Mouse (Mus musculus) forebrain, embryonic 14.5 days (tissue): Measurements from ENCODE around the gene Lactbl1. TPM values are rescaled to one million over a fixed set of nuclear protein-coding genes. Genes with fewer than 3 reads are reported as not detected.

Experiments used
- ATAC-seq: fragments of 200-750 bp; cut with Nextera tagmentation; 2 replicates; pipeline ENCODE4 v1.8.0; 2017; ENCODE audit warnings: mild to moderate bottlenecking, moderate library complexity
- DNase-seq: peaks from one replicate; pipeline ENCODE4 v3.0.0-alpha.2; 2015; ENCODE audit warnings: low spot score
- H3K27ac ChIP-seq: fragments of 300-500 bp; sonication (generic); 2 replicates; pipeline ENCODE4 v1.5.1; 2014; ENCODE audit warnings: low read depth, mild to moderate bottlenecking, control low read depth, low read length, moderate library complexity
- H3K27me3 ChIP-seq: fragments of 300-500 bp; sonication (generic); replicated peaks from 2 replicates; pipeline ENCODE4 v1.6.1; 2014; ENCODE audit warnings: low read length, control low read depth, mixed read lengths; ENCODE audit not compliant: control insufficient read depth, insufficient read depth
- H3K36me3 ChIP-seq: fragments of 300-500 bp; sonication (generic); 2 replicates; pipeline ENCODE4 v1.6.1; 2014; ENCODE audit warnings: low read length, control low read depth; ENCODE audit not compliant: control insufficient read depth, insufficient read depth
- H3K4me1 ChIP-seq: fragments of 300-500 bp; sonication (generic); 2 replicates; pipeline ENCODE4 v1.6.1; 2014; ENCODE audit warnings: antibody characterized with exemption, low read length, control low read depth; ENCODE audit not compliant: control insufficient read depth, insufficient read depth
- H3K4me2 ChIP-seq: fragments of 300-500 bp; sonication (generic); 2 replicates; pipeline ENCODE4 v1.6.1; 2014; ENCODE audit warnings: mild to moderate bottlenecking, control low read depth, low read length
- H3K4me3 ChIP-seq: fragments of 300-500 bp; sonication (generic); 2 replicates; pipeline ENCODE4 v1.5.1; 2014; ENCODE audit warnings: low read depth, low read length, control low read depth
- H3K9ac ChIP-seq: fragments of 300-500 bp; sonication (generic); 2 replicates; pipeline ENCODE4 v1.6.1; 2014; ENCODE audit warnings: mild to moderate bottlenecking, low read length, control low read depth, moderate library complexity
- H3K9me3 ChIP-seq: fragments of 300-500 bp; sonication (generic); replicated peaks from 2 replicates; pipeline ENCODE4 v1.6.1; 2016; ENCODE audit warnings: low read length, control low read depth, mixed read lengths; ENCODE audit not compliant: control insufficient read depth
- WGBS: fragments of 180-500 bp; shearing (Covaris S2); extraction: QIAGEN DNeasy Blood & Tissue Kit; methylation state at CpG from one replicate; pipeline ENCODE4 v1.1.7; 2014; 5-methylcytosine and 5-hydroxymethylcytosine counted together
- polyA plus RNA-seq: library from polyadenylated mRNA; unstranded; fragments of >200 nt; fragmentation: Nextera tagmentation; extraction: Ambion mirVana; gene quantifications from 2 replicates; pipeline ENCODE4 v1.2.1, GENCODE M21; 2014

Lactbl1 gene
- polyA plus RNA-seq, 1 experiment from 2014 or later = not detected

- ATAC-seq = no peak
- WGBS = 93% methylated on average over 3 of the region's 3 CpGs
- Histone ChIP-seq H3K27ac (no peak overlapping the region), H3K27me3 (no peaks in the 10 kb centered on the region), H3K4me3 (no peak overlapping the region), H3K4me1 (peaks cover 3% of the 10 kb centered on the region), H3K9ac (no peak overlapping the region), H3K36me3 (peaks cover 81% of the 10 kb centered on the region), H3K4me2 (no peak overlapping the region), H3K9me3 (no peaks in the 10 kb centered on the region)
- no peak for DNase-seq
Observed at GRCm38 (mm10) chr4:136657914-136658313, 35.5 kb downstream of the Lactbl1 start.

- ATAC-seq (0 out of 2 replicates have a peak, but pooled peaks have one; percentile 32), DNase-seq (peak; percentile 82)
- Histone ChIP-seq H3K9me3 (no peaks in the 10 kb centered on the region), H3K27me3 (no peaks in the 10 kb centered on the region), H3K36me3 (peaks cover 37% of the 10 kb centered on the region), H3K4me1 (no peaks in the 10 kb centered on the region), H3K27ac (peak overlapping the region; percentile 68; the same call in 1 of the 2 replicates), H3K4me2 (no peak overlapping the region), H3K4me3 (no peak overlapping the region), H3K9ac (no peak overlapping the region)
- WGBS = 59% methylated on average over 9 of the region's 9 CpGs
Observed at GRCm38 (mm10) chr4:136665068-136665467, 42.6 kb downstream of the Lactbl1 start.

- Histone ChIP-seq H3K9me3 (no peaks in the 10 kb centered on the region), H3K27ac (no peak overlapping the region), H3K9ac (no peak overlapping the region), H3K4me3 (no peak overlapping the region), H3K27me3 (no peaks in the 10 kb centered on the region), H3K36me3 (peaks cover 36% of the 10 kb centered on the region), H3K4me1 (no peaks in the 10 kb centered on the region), H3K4me2 (no peak overlapping the region)
- no peak for DNase-seq
- WGBS = 64% methylated on average over 4 of the region's 4 CpGs
- ATAC-seq = no peak
Observed at GRCm38 (mm10) chr4:136666002-136666401, 43.6 kb downstream of the Lactbl1 start.

GRCm38 (mm10) chr4:136667757-136668156 is 45.3 kb downstream of the Lactbl1 start:
- 68% methylated on average over 10 of the region's 10 CpGs for WGBS
- no peaks in the 10 kb centered on the region for H3K4me1 ChIP-seq
- H3K9me3 ChIP-seq = no peaks in the 10 kb centered on the region
- peaks cover 48% of the 10 kb centered on the region for H3K36me3 ChIP-seq
- H3K4me3 ChIP-seq = no peak overlapping the region
- DNase-seq (no peak), ATAC-seq (no peak)
- H3K27ac ChIP-seq = no peak overlapping the region
- no peaks in the 10 kb centered on the region for H3K27me3 ChIP-seq
- H3K9ac ChIP-seq = no peak overlapping the region
- no peak overlapping the region for H3K4me2 ChIP-seq

- no peak overlapping the region for H3K4me2 ChIP-seq
- 89% methylated on average over 19 of the region's 19 CpGs for WGBS
- no peak for ATAC-seq
Observed at GRCm38 (mm10) chr4:136672335-136673090, 50.1 kb downstream of the Lactbl1 start.

GRCm38 (mm10) chr4:136675439-136675838 is 53.0 kb downstream of the Lactbl1 start:
- ATAC-seq (no peak), DNase-seq (no peak)
- Histone ChIP-seq H3K27ac (no peak overlapping the region), H3K27me3 (no peaks in the 10 kb centered on the region), H3K9me3 (no peaks in the 10 kb centered on the region), H3K9ac (no peak overlapping the region), H3K4me3 (no peak overlapping the region), H3K4me2 (no peak overlapping the region), H3K36me3 (peaks cover 50% of the 10 kb centered on the region), H3K4me1 (no peaks in the 10 kb centered on the region)
- WGBS = 94% methylated on average over 9 of the region's 9 CpGs

More at GRCm38 (mm10) chr4:136672335-136673090, 50.1 kb downstream of the Lactbl1 start:
- H3K4me1 ChIP-seq = no peaks in the 10 kb centered on the region
- H3K4me3 ChIP-seq = no peak overlapping the region
- H3K27me3 ChIP-seq = no peaks in the 10 kb centered on the region
- H3K27ac ChIP-seq = no peak overlapping the region
- H3K9me3 ChIP-seq = no peaks in the 10 kb centered on the region
- DNase-seq = no peak
- H3K9ac ChIP-seq = no peak overlapping the region
- H3K36me3 ChIP-seq = peaks cover 59% of the 10 kb centered on the region

GRCm38 (mm10) chr4:136678480-136678879 is 56.1 kb downstream of the Lactbl1 start:
- Histone ChIP-seq H3K9ac (no peak overlapping the region), H3K27ac (no peak overlapping the region; the same call in 1 of the 2 replicates), H3K4me1 (no peaks in the 10 kb centered on the region), H3K4me3 (no peak overlapping the region), H3K36me3 (peaks cover 47% of the 10 kb centered on the region), H3K4me2 (no peak overlapping the region), H3K27me3 (no peaks in the 10 kb centered on the region), H3K9me3 (no peaks in the 10 kb centered on the region)
- DNase-seq (peak; percentile 95), ATAC-seq (peak; percentile 75)
- WGBS = 0% methylated on average over 3 of the region's 3 CpGs

- Histone ChIP-seq H3K4me2 (no peak overlapping the region), H3K27ac (no peak overlapping the region), H3K9ac (no peak overlapping the region), H3K4me1 (no peaks in the 10 kb centered on the region), H3K4me3 (no peak overlapping the region), H3K27me3 (no peaks in the 10 kb centered on the region), H3K9me3 (no peaks in the 10 kb centered on the region), H3K36me3 (peaks cover 46% of the 10 kb centered on the region)
- 88% methylated on average over 8 of the region's 8 CpGs for WGBS
- DNase-seq (no peak), ATAC-seq (no peak)
Observed at GRCm38 (mm10) chr4:136679221-136679620, 56.8 kb downstream of the Lactbl1 start.

- Histone ChIP-seq H3K9me3 (no peaks in the 10 kb centered on the region), H3K4me2 (no peak overlapping the region), H3K36me3 (peaks cover 38% of the 10 kb centered on the region), H3K27me3 (no peaks in the 10 kb centered on the region), H3K4me3 (no peak overlapping the region), H3K9ac (no peak overlapping the region), H3K4me1 (no peaks in the 10 kb centered on the region), H3K27ac (no peak overlapping the region)
- no peak for DNase-seq
- ATAC-seq = no peak
- 80% methylated on average over 14 of the region's 14 CpGs for WGBS
Observed at GRCm38 (mm10) chr4:136680641-136681040, 58.2 kb downstream of the Lactbl1 start.
